Mouse (Mus musculus) heart, adult 2 months (tissue): Measurements from ENCODE around the gene Slc16a4.

Experiments used
- CTCF ChIP-seq: fragments of 200-600 bp; IDR thresholded peaks from 2 replicates; pipeline ENCODE4 v1.8.1; 2022; ENCODE audit warnings: antibody characterized with exemption, mild to moderate bottlenecking, moderate library complexity
- EP300 ChIP-seq: fragments of 200-500 bp; IDR thresholded peaks from 2 replicates; pipeline ENCODE4 v1.6.1; 2011; ENCODE audit warnings: low read depth, low read length, control low read depth; ENCODE audit not compliant: insufficient read depth
- POLR2A ChIP-seq: fragments of 200-500 bp; IDR thresholded peaks from 2 replicates; pipeline ENCODE4 v1.6.1; 2011; ENCODE audit warnings: mild to moderate bottlenecking, low read depth, low read length, control low read depth; ENCODE audit not compliant: insufficient read depth

DNA sequence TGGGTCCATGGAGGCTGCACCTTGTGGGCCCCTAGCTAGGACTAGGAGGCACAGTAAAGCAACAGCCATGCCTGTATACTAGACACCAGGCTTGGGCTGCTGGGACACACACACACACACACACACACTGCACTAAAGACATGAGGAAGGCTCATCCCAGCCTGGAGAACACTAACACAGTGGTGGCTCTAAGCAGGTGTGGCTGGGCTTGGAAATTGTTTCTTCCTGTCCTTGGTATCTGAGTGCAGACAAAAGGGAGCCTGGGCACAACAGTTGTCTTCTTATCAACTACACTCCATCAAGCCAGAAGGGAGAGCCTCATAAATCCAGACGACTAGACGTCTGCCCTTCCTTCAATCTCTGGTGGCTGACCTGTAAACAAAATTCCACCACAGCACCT, 40.7 kb upstream of the Slc16a4 start:
- no peak for TF ChIP-seq CTCF
- TF ChIP-seq EP300, result no peak
- no peak for TF ChIP-seq POLR2A
